Mouse (Mus musculus): ENCODE data around the gene Speer4f1.
"Not testable (repeated sequence)": the region's sequence is repeated elsewhere in the genome, so short reads cannot be mapped to it uniquely, and the experiment has no call there.

The Speer4f1 gene

GRCm38 (mm10) chr5:17475798-17476197 is at the start of gene Speer4f1:
Speer4f1 (plus strand) TSS chr5:17476098.
- not testable (repeated sequence) for DNase-seq (ENCODE audit: low read depth)

GRCm38 (mm10) chr5:17426930-17427329 is 49.0 kb upstream of the Speer4f1 start:
- no peak for DNase-seq (ENCODE audit: low read depth)

GRCm38 (mm10) chr5:17434721-17435120 is 41.2 kb upstream of the Speer4f1 start:
- no peak for DNase-seq (ENCODE audit: low read depth)

GRCm38 (mm10) chr5:17436209-17436608 is 39.7 kb upstream of the Speer4f1 start:
- no peak for DNase-seq (ENCODE audit: low read depth)

GRCm38 (mm10) chr5:17439487-17440102 is 36.3 kb upstream of the Speer4f1 start:
- DNase-seq (ENCODE audit: low read depth) = no peak

- DNase-seq (ENCODE audit: low read depth) = no peak
Observed at GRCm38 (mm10) chr5:17454059-17454458, 21.8 kb upstream of the Speer4f1 start.

- no peak for DNase-seq (ENCODE audit: low read depth)
Observed at GRCm38 (mm10) chr5:17454952-17455586, 20.8 kb upstream of the Speer4f1 start.

- DNase-seq (ENCODE audit: low read depth) = no peak
Observed at GRCm38 (mm10) chr5:17456671-17457070, 19.2 kb upstream of the Speer4f1 start.

- DNase-seq (ENCODE audit: low read depth) = not testable (repeated sequence)
Observed at GRCm38 (mm10) chr5:17468120-17468519, 7.8 kb upstream of the Speer4f1 start.

GRCm38 (mm10) chr5:17476476-17476875 is 578 bp downstream of the Speer4f1 start:
- DNase-seq (ENCODE audit: low read depth) = no peak

GRCm38 (mm10) chr5:17489894-17490293 is 14.0 kb downstream of the Speer4f1 start:
- no peak for DNase-seq (ENCODE audit: low read depth)

- DNase-seq (ENCODE audit: low read depth) = no peak
Observed at GRCm38 (mm10) chr5:17495616-17496015, 19.7 kb downstream of the Speer4f1 start.

GRCm38 (mm10) chr5:17496650-17497049 is 20.8 kb downstream of the Speer4f1 start:
- DNase-seq (ENCODE audit: low read depth) = no peak

- no peak for DNase-seq (ENCODE audit: low read depth)
Observed at GRCm38 (mm10) chr5:17499873-17500329, 24.0 kb downstream of the Speer4f1 start.

- no peak for DNase-seq (ENCODE audit: low read depth)
Observed at GRCm38 (mm10) chr5:17500866-17501265, 25.0 kb downstream of the Speer4f1 start.

GRCm38 (mm10) chr5:17505540-17505939 is 29.6 kb downstream of the Speer4f1 start:
- no peak for DNase-seq (ENCODE audit: low read depth)

GRCm38 (mm10) chr5:17508038-17508437 is 32.1 kb downstream of the Speer4f1 start:
- DNase-seq (ENCODE audit: low read depth) = no peak
